Mouse (Mus musculus) central nervous system, embryonic 11.5 days (tissue): ENCODE measurements around the gene 1700080O16Rik. TPM values are rescaled to one million over a fixed set of nuclear protein-coding genes. Genes with fewer than 3 reads are reported as not detected.

ENCODE experiments used
- polyA plus RNA-seq: library from polyadenylated mRNA; depleted of rRNA; stranded (reverse); fragments of >200 nt; gene quantifications from 2 replicates; pipeline ENCODE4 v1.2.3, GENCODE M21; 2012; rRNA removed

1700080O16Rik gene
- not detected in 2 replicates for polyA plus RNA-seq

DNA sequence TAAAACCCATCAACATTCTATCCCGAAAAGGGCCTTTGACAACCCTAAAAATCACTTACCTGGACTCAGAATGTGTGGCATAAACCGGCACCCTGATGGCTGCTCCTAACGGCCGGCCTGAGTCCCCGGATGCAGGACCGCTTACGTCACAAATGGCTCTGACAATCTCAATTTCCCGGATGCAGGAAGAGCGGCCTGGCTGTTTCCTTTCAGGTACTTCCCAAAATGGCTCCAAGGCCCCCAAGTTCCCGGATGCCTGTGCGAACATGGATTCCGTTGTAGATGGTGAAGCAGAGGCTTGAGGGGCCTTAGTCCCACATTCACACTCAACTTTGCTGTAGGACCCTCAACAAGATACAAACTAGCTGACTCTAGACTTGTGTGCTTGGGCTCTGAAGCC is at the start of gene 1700080O16Rik:
Gene 1700080O16Rik, minus strand, starts transcription at position 101 of the 400 bp plus-strand sequence.

Other genes with a start within 250 kb of the 1700080O16Rik start
- not detected in 2 replicates for gene Usp26, start 171.5 kb downstream of the 1700080O16Rik start, polyA plus RNA-seq
- gene Gpc4, start 192.5 kb upstream of the 1700080O16Rik start, polyA plus RNA-seq, result 25.1 and 27.5 TPM in 2 replicates